Mouse (Mus musculus) testis, adult 2 months (tissue): ENCODE results near the gene Foxp1.

Experiments used
- CTCF ChIP-seq: fragments of 200-500 bp; IDR thresholded peaks from 2 replicates; pipeline ENCODE4 v1.5.1; 2012; ENCODE audit warnings: low read depth, mild to moderate bottlenecking, inconsistent platforms, low read length, moderate library complexity; ENCODE audit not compliant: control insufficient read depth, insufficient read depth, insufficient replicate concordance
- POLR2A ChIP-seq: fragments of 200-500 bp; IDR thresholded peaks from 2 replicates; pipeline ENCODE4 v1.6.1; 2012; ENCODE audit warnings: low read depth, mild to moderate bottlenecking, inconsistent platforms, low read length, moderate library complexity; ENCODE audit not compliant: control insufficient read depth

- TF ChIP-seq POLR2A (no peak), CTCF (no peak)
These were observed 576.8 kb downstream of the Foxp1 start for GRCm38 (mm10) chr6:98945496-98946412.
